In the genomic region with DNA sequence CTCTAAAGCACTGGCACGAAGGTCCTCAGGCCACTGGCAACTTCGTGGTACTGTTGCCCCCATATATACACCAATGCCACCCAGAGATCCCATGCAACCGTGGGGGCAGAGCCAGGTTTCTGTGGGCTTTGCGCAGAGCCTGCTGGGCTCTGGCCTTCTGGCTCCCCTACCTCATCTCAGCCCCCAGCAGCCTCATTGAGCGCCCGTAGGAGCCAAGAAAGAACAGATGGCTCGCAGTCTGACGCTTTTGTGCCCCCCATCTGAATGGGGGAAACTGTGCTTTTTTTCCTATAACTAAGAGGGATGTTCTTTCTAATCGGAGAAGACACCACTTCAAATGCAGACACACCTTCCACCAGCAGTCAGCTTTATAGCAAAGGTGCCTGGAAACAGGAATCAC, we compare ENCODE assay signal across 23 mouse cellular contexts.
A peak's percentile ranks its signal among the peaks of the same experiment; 100 is the strongest.
DNase-seq lines count a peak whose midpoint lies in the region; ATAC-seq and TF ChIP-seq lines count a peak whose summit lies in the region.
"Had no signal": no experiment of that assay in that cellular context is flagged by ENCODE, and none has a peak within 500 bp of the region (broad histone marks: within the 10 kb centered on the region; RNA-seq: fewer than 3 reads in every experiment).

No protein-coding gene starts in this region.

- no peaks in the 10 kb centered on the region for H3K4me1 ChIP-seq in forebrain, embryonic 14.5 days (ENCODE audit: control insufficient read depth, insufficient read depth, low read length)
- peaks cover 8% of the 10 kb centered on the region; the same call in 1 of the 2 replicates for H3K4me1 ChIP-seq in forebrain, embryonic 10.5 days

- H3K9me3 ChIP-seq in forebrain, embryonic 14.5 days (replicated peaks; ENCODE audit: control insufficient read depth, low read length), result no peaks in the 10 kb centered on the region
- no peaks in the 10 kb centered on the region for H3K9me3 ChIP-seq in forebrain, embryonic 10.5 days
- H3K9me3 ChIP-seq: hindbrain, embryonic 13.5 days had no signal

- DNase-seq in forebrain, embryonic 14.5 days (ENCODE audit: low spot score), result peak; percentile 75
- no peak for DNase-seq in forebrain, embryonic 10.5 days (ENCODE audit: extremely low spot score, low spot score)
- DNase-seq in left cerebral cortex, postnatal 4 days, result peak; percentile 55
- DNase-seq in left cerebral cortex, adult 2 months (ENCODE audit: extremely low spot score in 1 of 2, low spot score in 2 of 2), result no peak
- peak; percentile 53 for DNase-seq in layer of hippocampus, adult 9-11 months
- DNase-seq in lung, postnatal 4 days, result no peak
- no peak for DNase-seq in ovary, postnatal 36 days (ENCODE audit: low spot score)
- DNase-seq: adrenal gland, postnatal 10 days; cerebellum, adult 11-12 months; gastrocnemius, postnatal 14 days; kidney, postnatal 14 days; liver; lung, adult 2 months; lung, postnatal 10 days; midbrain, embryonic 14.5 days; right cerebral cortex, postnatal 4 days; thymus, adult 2 months; thymus, postnatal 36 days had no signal

- peak overlapping the region; percentile 55; the same call in 1 of the 2 replicates for H3K27ac ChIP-seq in forebrain, embryonic 14.5 days (ENCODE audit: low read depth, low read length)
- H3K27ac ChIP-seq in forebrain, embryonic 10.5 days, result no peak overlapping the region
- H3K27ac ChIP-seq in left cerebral cortex, adult 2 months, result no peak overlapping the region
- H3K27ac ChIP-seq: hindbrain, embryonic 13.5 days; liver, embryonic 14.5 days had no signal

- 70% methylated on average over 9 of the region's 9 CpGs for WGBS in forebrain, embryonic 14.5 days
- WGBS in forebrain, embryonic 10.5 days, result 93% methylated on average over 9 of the region's 9 CpGs

- H3K9ac ChIP-seq in forebrain, embryonic 14.5 days (ENCODE audit: low read length), result no peak overlapping the region
- H3K9ac ChIP-seq: hindbrain, embryonic 13.5 days; liver, embryonic 14.5 days had no signal

- intact Hi-C loops in left cerebral cortex, postnatal 4 days (cut with DNase I), result no loop called here
- intact Hi-C loops in left cerebral cortex, adult 2 months (cut with DNase I), result no loop called here

- no peaks in the 10 kb centered on the region for H3K27me3 ChIP-seq in forebrain, embryonic 14.5 days (replicated peaks; ENCODE audit: control insufficient read depth, insufficient read depth, low read length)
- no peaks in the 10 kb centered on the region for H3K27me3 ChIP-seq in forebrain, embryonic 10.5 days (ENCODE audit: poor library complexity, severe bottlenecking)

- H3K4me2 ChIP-seq in forebrain, embryonic 14.5 days (ENCODE audit: low read length), result no peak overlapping the region
- H3K4me2 ChIP-seq: hindbrain, embryonic 13.5 days had no signal

- TF ChIP-seq CTCF in left cerebral cortex, adult 2 months (IDR thresholded peaks at IDR 0.05), result no peak

- no peaks in the 10 kb centered on the region for H3K36me3 ChIP-seq in forebrain, embryonic 14.5 days (ENCODE audit: control insufficient read depth, insufficient read depth, low read length)
- no peaks in the 10 kb centered on the region for H3K36me3 ChIP-seq in forebrain, embryonic 10.5 days (replicated peaks)
- H3K36me3 ChIP-seq: hindbrain, embryonic 13.5 days had no signal

- H3K4me3 ChIP-seq in forebrain, embryonic 14.5 days (ENCODE audit: low read depth, low read length), result no peak overlapping the region
- H3K4me3 ChIP-seq in forebrain, embryonic 10.5 days, result no peak overlapping the region
- H3K4me3 ChIP-seq in left cerebral cortex, adult 2 months, result no peak overlapping the region
- H3K4me3 ChIP-seq: erythroblast, embryonic 14.5 days; hindbrain, embryonic 13.5 days had no signal

- ATAC-seq in forebrain, embryonic 14.5 days, result peak; percentile 72; the same call in 1 of the 2 replicates
- ATAC-seq: intestine, postnatal 0 days; Patski had no signal

Comparison
In these comparisons a context has a peak if more than half of its experiments do, and no peak if none do; other contexts are left out.
1. DNase-seq: peak in forebrain, embryonic 14.5 days (single experiment), left cerebral cortex, postnatal 4 days (single experiment) and layer of hippocampus, adult 9-11 months (single experiment); none in forebrain, embryonic 10.5 days (single experiment), left cerebral cortex, adult 2 months (0 of 2), lung, postnatal 4 days (0 of 2) and ovary, postnatal 36 days (single experiment).